Mouse (Mus musculus) CH12.LX (cell line): ENCODE measurements around the gene Pbx2. TPM values are rescaled to one million over a fixed set of nuclear protein-coding genes. Genes with fewer than 3 reads are reported as not detected.

Experiments used
- DNase-seq: peaks from one replicate; pipeline ENCODE4 v3.0.0-alpha.2; 2013; ENCODE audit errors: extremely low read depth
- H3K27ac ChIP-seq: 2 replicates; pipeline ENCODE4 v1.5.1; 2012; ENCODE audit warnings: low read depth, mild to moderate bottlenecking, control low read depth, moderate library complexity; ENCODE audit not compliant: insufficient read depth
- H3K27me3 ChIP-seq: replicated peaks from 2 replicates; pipeline ENCODE3; 2012; ENCODE audit warnings: inconsistent platforms
- H3K36me3 ChIP-seq, 2 experiments: replicated peaks in 1 of 2; 2 replicates each; pipeline versions ENCODE3 to v1.6.1; 2012; ENCODE audit warnings: inconsistent platforms in 1 of 2, low read length in 1 of 2, mild to moderate bottlenecking in 1 of 2, mixed read lengths in 1 of 2, moderate library complexity in 1 of 2; ENCODE audit not compliant: control insufficient read depth in 1 of 2, insufficient read depth in 1 of 2
- H3K4me1 ChIP-seq, 2 experiments: 2 replicates each; pipeline ENCODE4 v1.6.1; 2012; ENCODE audit warnings: inconsistent platforms in 1 of 2, moderate library complexity in 1 of 2; ENCODE audit not compliant: insufficient read depth in 2 of 2, control insufficient read depth in 1 of 2
- H3K4me2 ChIP-seq: 2 replicates; pipeline ENCODE4 v1.6.1; 2012; ENCODE audit warnings: low read depth, mild to moderate bottlenecking, control low read depth; ENCODE audit not compliant: poor library complexity, insufficient read depth, severe bottlenecking
- H3K4me3 ChIP-seq, 3 experiments: fragments of 150-350 bp in 1 of 3; sonication (generic) in 1 of 3; replicated peaks in 1 of 3; 2 replicates each; pipeline versions ENCODE3 to v1.5.1; 2011 to 2012; ENCODE audit warnings: low read depth in 2 of 3, low read length in 2 of 3, mild to moderate bottlenecking in 2 of 3, moderate library complexity in 2 of 3, control low read depth in 1 of 3, improper control_type of control experiment in 1 of 3, inconsistent platforms in 1 of 3, mixed read lengths in 1 of 3; ENCODE audit not compliant: poor library complexity in 1 of 3
- H3K79me2 ChIP-seq: replicated peaks from 2 replicates; pipeline ENCODE4 v1.6.1; 2012; ENCODE audit warnings: mild to moderate bottlenecking, moderate library complexity; ENCODE audit not compliant: control insufficient read depth, poor library complexity, insufficient read depth, severe bottlenecking; ENCODE audit errors: extremely low read depth
- H3K9ac ChIP-seq: 2 replicates; pipeline ENCODE4 v1.6.1; 2012; ENCODE audit warnings: low read depth, mild to moderate bottlenecking, control low read depth, moderate library complexity; ENCODE audit not compliant: insufficient read depth
- H3K9me3 ChIP-seq: replicated peaks from 2 replicates; pipeline ENCODE3; 2012; ENCODE audit warnings: low read length, inconsistent platforms, mixed read lengths
- CHD1 ChIP-seq: IDR thresholded peaks from 2 replicates; pipeline ENCODE4 v1.6.1; 2012; ENCODE audit warnings: low read depth, low read length, improper control_type of control experiment, inconsistent platforms
- CHD2 ChIP-seq: IDR thresholded peaks from 2 replicates; pipeline ENCODE4 v1.6.1; 2011; ENCODE audit warnings: low read length, improper control_type of control experiment
- E2F4 ChIP-seq: IDR thresholded peaks from 2 replicates; pipeline ENCODE4 v1.6.1; 2011; ENCODE audit warnings: low read depth, low read length, improper control_type of control experiment; ENCODE audit not compliant: insufficient replicate concordance
- ELF1 ChIP-seq: IDR thresholded peaks from 2 replicates; pipeline ENCODE4 v1.6.1; 2014; ENCODE audit warnings: low read depth, mild to moderate bottlenecking, inconsistent platforms, low read length, improper control_type of control experiment
- EP300 ChIP-seq: IDR thresholded peaks from 2 replicates; pipeline ENCODE4 v1.6.1; 2011; ENCODE audit warnings: low read length, improper control_type of control experiment
- ETS1 ChIP-seq: conservative IDR thresholded peaks from 2 replicates; pipeline ENCODE4 v1.6.1; 2012; ENCODE audit warnings: low read depth, mild to moderate bottlenecking, inconsistent platforms, low read length, improper control_type of control experiment, moderate library complexity
- JUND ChIP-seq: conservative IDR thresholded peaks from 2 replicates; pipeline ENCODE4 v1.6.1; 2011; ENCODE audit warnings: low read depth, low read length, improper control_type of control experiment
- MAFK ChIP-seq: IDR thresholded peaks from 2 replicates; pipeline ENCODE4 v1.6.1; 2011; ENCODE audit warnings: low read length, improper control_type of control experiment; ENCODE audit not compliant: insufficient replicate concordance
- MAX ChIP-seq: IDR thresholded peaks from 2 replicates; pipeline ENCODE4 v1.6.1; 2011; ENCODE audit warnings: low read length, improper control_type of control experiment
- MAZ ChIP-seq: IDR thresholded peaks from 2 replicates; pipeline ENCODE4 v1.6.1; 2012; ENCODE audit warnings: low read depth, mild to moderate bottlenecking, inconsistent platforms, low read length, improper control_type of control experiment, moderate library complexity
- MEF2A ChIP-seq: IDR thresholded peaks from 2 replicates; pipeline ENCODE4 v1.6.1; 2014; ENCODE audit warnings: low read depth, mild to moderate bottlenecking, inconsistent platforms, low read length, improper control_type of control experiment, borderline replicate concordance
- MXI1 ChIP-seq: IDR thresholded peaks from 2 replicates; pipeline ENCODE4 v1.6.1; 2011; ENCODE audit warnings: mild to moderate bottlenecking, low read depth, low read length, improper control_type of control experiment
- MYC ChIP-seq: IDR thresholded peaks from 2 replicates; pipeline ENCODE4 v1.6.1; 2011; ENCODE audit warnings: low read depth, mild to moderate bottlenecking, improper control_type of control experiment, low read length
- NRF1 ChIP-seq: IDR thresholded peaks from 2 replicates; pipeline ENCODE4 v1.6.1; 2014; ENCODE audit warnings: low read depth, mild to moderate bottlenecking, inconsistent platforms, low read length, improper control_type of control experiment, moderate library complexity
- POLR2A ChIP-seq: IDR thresholded peaks from 2 replicates; pipeline ENCODE4 v1.6.1; 2011; ENCODE audit warnings: low read depth, mild to moderate bottlenecking, improper control_type of control experiment, low read length
- RAD21 ChIP-seq: IDR thresholded peaks from 2 replicates; pipeline ENCODE4 v1.6.1; 2011; ENCODE audit warnings: low read depth, mild to moderate bottlenecking, low read length, improper control_type of control experiment, moderate library complexity
- RCOR1 ChIP-seq: conservative IDR thresholded peaks from 2 replicates; pipeline ENCODE4 v1.6.1; 2012; ENCODE audit warnings: low read depth, mild to moderate bottlenecking, inconsistent platforms, low read length, improper control_type of control experiment
- SIN3A ChIP-seq: IDR thresholded peaks from 2 replicates; pipeline ENCODE4 v1.6.1; 2012; ENCODE audit warnings: low read length, improper control_type of control experiment, inconsistent platforms
- SMC3 ChIP-seq: IDR thresholded peaks from 2 replicates; pipeline ENCODE4 v1.6.1; 2011; ENCODE audit warnings: low read depth, low read length, improper control_type of control experiment
- TBP ChIP-seq: conservative IDR thresholded peaks from 2 replicates; pipeline ENCODE4 v1.6.1; 2011; ENCODE audit warnings: low read depth, low read length, improper control_type of control experiment
- USF1 ChIP-seq: IDR thresholded peaks from 2 replicates; pipeline ENCODE4 v1.6.1; 2014; ENCODE audit warnings: low read depth, mild to moderate bottlenecking, inconsistent platforms, low read length, improper control_type of control experiment
- USF2 ChIP-seq: conservative IDR thresholded peaks from 2 replicates; pipeline ENCODE4 v1.6.1; 2011; ENCODE audit warnings: low read depth, low read length, improper control_type of control experiment
- ZMIZ1 ChIP-seq: IDR thresholded peaks from 2 replicates; pipeline ENCODE4 v1.6.1; 2012; ENCODE audit warnings: low read depth, mild to moderate bottlenecking, inconsistent platforms, low read length, improper control_type of control experiment
- ZNF384 ChIP-seq: IDR thresholded peaks from 2 replicates; pipeline ENCODE4 v1.6.1; 2012; ENCODE audit warnings: low read depth, low read length, improper control_type of control experiment, inconsistent platforms
- dilution Hi-C: fragments of 300-500 bp; cut with MboI; formaldehyde crosslinking; loops from 2 replicates; pipeline ENCODE4 v1.14.3; 2020; ENCODE audit warnings: low sequenced_read_pairs; ENCODE audit not compliant: extremely low pct_unique_long_range_greater_than_20kb, extremely low pct_ligation_motif_present
- in situ Hi-C: fragments of 300-500 bp; cut with MboI; formaldehyde crosslinking; loops from 3 replicates; pipeline ENCODE4 v1.14.3; 2019; ENCODE audit warnings: low sequenced_read_pairs, low pct_ligation_motif_present, low pct_unique_long_range_greater_than_20kb, mixed read lengths
- polyA plus RNA-seq: library from polyadenylated mRNA; unstranded; fragments of >175 nt; gene quantifications from 2 replicates; pipeline ENCODE4 v1.2.1, GENCODE M21; 2012; ENCODE audit warnings: low read depth; ENCODE audit not compliant: insufficient read length
- total RNA-seq, 2 experiments: library from RNA; depleted of rRNA; stranded (reverse); fragments of 300-350 nt in 1 of 2; fragments of >200 nt in 1 of 2; gene quantifications; 2 replicates each; pipeline ENCODE4 v1.2.3; 2012 to 2014

The Pbx2 gene
- total and polyA plus RNA-seq, 3 experiments: 30.0 to 50.5 (median 41.0) TPM

GRCm38 (mm10) chr17:34627093-34627942 is 36.3 kb downstream of the Pbx2 start:
- in situ Hi-C loops: no loop called here
- Histone ChIP-seq H3K36me3 (no peaks in the 10 kb centered on the region), H3K27ac (no peak overlapping the region), H3K9ac (peak overlapping the region; percentile 10), H3K9me3 (peaks cover 2% of the 10 kb centered on the region), H3K4me2 (peak overlapping the region; percentile 75), H3K79me2 (no peaks in the 10 kb centered on the region), H3K4me1 (peaks cover 2 to 3% of the 10 kb centered on the region in 2 experiments; a peak in 2 of 4 replicates), H3K27me3 (peaks cover 48% of the 10 kb centered on the region), H3K4me3 (peak overlapping the region in 2 of 3 experiments; percentile 48 to 49)
- dilution Hi-C loops: no loop called here
- TF ChIP-seq USF1 (no peak), MYC (no peak), CHD1 (peak; percentile 92; the same call in 1 of the 2 replicates), MXI1 (peak; percentile 64), SMC3 (no peak), MEF2A (no peak), NRF1 (no peak), JUND (no peak), CHD2 (no peak), ELF1 (0 out of 2 replicates have a peak, but pooled peaks have one; percentile 16)
- DNase-seq: no peak

- H3K36me3 ChIP-seq: no peaks in the 10 kb centered on the region
- DNase-seq: no peak
- H3K4me2 ChIP-seq: peak within 1 kb of the TSS; percentile 75
- peaks cover 53% of the 10 kb centered on the region for H3K27me3 ChIP-seq
- in situ Hi-C loops: no loop called here
- H3K27ac ChIP-seq: no peak within 1 kb of the TSS
- H3K9me3 ChIP-seq: peaks cover 2% of the 10 kb centered on the region
- TF ChIP-seq TBP (no peak), E2F4 (no peak), JUND (no peak), RAD21 (no peak), ZNF384 (no peak), ELF1 (no peak), MAZ (no peak), RCOR1 (no peak), MAX (no peak), MAFK (no peak), ZMIZ1 (no peak), SIN3A (no peak), USF2 (no peak), EP300 (no peak), POLR2A (no peak), USF1 (no peak), ETS1 (no peak)
- no peaks in the 10 kb centered on the region for H3K79me2 ChIP-seq
- peak within 1 kb of the TSS in 2 of 3 experiments; percentile 43 to 49 for H3K4me3 ChIP-seq
- peaks cover 2 to 3% of the 10 kb centered on the region in 2 experiments; a peak in 2 of 4 replicates for H3K4me1 ChIP-seq
- no peak within 1 kb of the TSS for H3K9ac ChIP-seq
- dilution Hi-C loops: no loop called here
Measured at GRCm38 (mm10) chr17:34627943-34628643, 37.0 kb downstream of the Pbx2 start, which contains the start of gene Ppt2. Gene Ppt2 (minus strand): TSS chr17:34628510.
